Mouse (Mus musculus) C2C12 (cell line): ENCODE measurements around the gene Gm10220. TPM values are rescaled to one million over a fixed set of nuclear protein-coding genes. Genes with fewer than 3 reads are reported as not detected.
"Not testable (repeated sequence)": the region's sequence is repeated elsewhere in the genome, so short reads cannot be mapped to it uniquely, and the experiment has no call there.

Experiments used
- H3K27me3 ChIP-seq: one replicate; pipeline ENCODE4 v1.6.1; 2011; ENCODE audit not compliant: control insufficient read depth, insufficient read depth, insufficient read length
- H3K36me3 ChIP-seq: one replicate; pipeline ENCODE4 v1.6.1; 2011; ENCODE audit not compliant: control insufficient read depth, insufficient read depth
- H3K4me3 ChIP-seq: one replicate; pipeline ENCODE4 v1.5.1; 2011; ENCODE audit warnings: mild to moderate bottlenecking, control low read depth; ENCODE audit not compliant: poor library complexity, insufficient read depth, severe bottlenecking
- H3K79me2 ChIP-seq: one replicate; pipeline ENCODE4 v1.6.1; 2011; ENCODE audit not compliant: control insufficient read depth, insufficient read depth
- H3K79me3 ChIP-seq: one replicate; pipeline ENCODE4 v1.6.1; 2011; ENCODE audit warnings: low read depth, control low read depth
- H3ac ChIP-seq: one replicate; pipeline ENCODE3; 2011; ENCODE audit warnings: low read depth; ENCODE audit not compliant: control insufficient read depth, insufficient read length
- CEBPB ChIP-seq: IDR thresholded peaks from one replicate; pipeline ENCODE4 v1.6.1; 2011; ENCODE audit warnings: low read depth, mild to moderate bottlenecking, control low read depth, moderate library complexity
- CTCF ChIP-seq: IDR thresholded peaks from one replicate; pipeline ENCODE4 v1.5.1; 2011; ENCODE audit not compliant: control insufficient read depth, insufficient read depth, insufficient read length
- FOSL1 ChIP-seq: IDR thresholded peaks from one replicate; pipeline ENCODE4 v1.8.0; 2011; ENCODE audit warnings: mild to moderate bottlenecking, low read length; ENCODE audit not compliant: poor library complexity, insufficient read depth, severe bottlenecking
- MAX ChIP-seq: IDR thresholded peaks from one replicate; pipeline ENCODE4 v1.6.1; 2011; ENCODE audit warnings: mild to moderate bottlenecking, control low read depth
- MYOD1 ChIP-seq: IDR thresholded peaks from one replicate; pipeline ENCODE4 v1.6.1; 2011; ENCODE audit warnings: low read depth; ENCODE audit not compliant: control insufficient read depth, insufficient read length
- MYOG ChIP-seq: IDR thresholded peaks from one replicate; pipeline ENCODE4 v1.6.1; 2011; ENCODE audit not compliant: control insufficient read depth, insufficient read length; ENCODE audit errors: extremely low read depth
- USF1 ChIP-seq: IDR thresholded peaks from one replicate; pipeline ENCODE4 v1.6.1; 2011; ENCODE audit warnings: low read depth, mild to moderate bottlenecking, control low read depth, moderate library complexity
- long read RNA-seq, 2 experiments: library from polyadenylated mRNA; unstranded; transcript quantifications; one replicate each; pipeline ENCODE4 v2.0.0; 2019 to 2020
- polyA plus RNA-seq: library from polyadenylated mRNA; unstranded; fragments of >200 nt; fragmentation: generic; extraction: Trizol; gene quantifications from one replicate; pipeline ENCODE4 v1.2.1, GENCODE M21; 2012; ENCODE audit warnings: missing spikeins

Gm10220 gene
- polyA plus RNA-seq = not detected
- long read RNA-seq, experiment 1 = 0 reads
- long read RNA-seq, experiment 2 = 0 reads

DNA sequence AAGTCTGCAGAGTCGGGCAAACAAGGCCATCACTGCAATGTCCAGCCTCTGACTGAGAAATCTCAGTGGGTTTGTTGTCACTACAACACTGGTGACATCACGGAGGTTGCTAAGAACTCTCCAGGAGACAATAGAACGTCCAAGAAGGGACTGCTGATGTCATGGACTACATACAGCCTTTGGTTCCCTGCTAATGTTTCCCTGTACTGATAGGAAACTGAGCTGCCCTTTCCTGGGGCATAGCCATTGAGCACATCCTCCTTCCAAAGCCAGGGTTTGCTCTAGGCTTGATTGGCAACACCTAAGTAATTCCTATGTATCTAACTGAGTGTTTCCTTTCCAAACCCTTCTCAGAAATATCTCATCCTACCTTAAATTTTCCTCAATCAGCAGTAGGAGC, at the start of gene Gm10220:
Gm10220 (minus strand) TSS at position 101 of the 400 bp plus-strand sequence.
- H3ac ChIP-seq, H3K79me3 ChIP-seq, H3K36me3 ChIP-seq, H3K79me2 ChIP-seq, H3K27me3 ChIP-seq, H3K4me3 ChIP-seq: not testable (repeated sequence)

DNA sequence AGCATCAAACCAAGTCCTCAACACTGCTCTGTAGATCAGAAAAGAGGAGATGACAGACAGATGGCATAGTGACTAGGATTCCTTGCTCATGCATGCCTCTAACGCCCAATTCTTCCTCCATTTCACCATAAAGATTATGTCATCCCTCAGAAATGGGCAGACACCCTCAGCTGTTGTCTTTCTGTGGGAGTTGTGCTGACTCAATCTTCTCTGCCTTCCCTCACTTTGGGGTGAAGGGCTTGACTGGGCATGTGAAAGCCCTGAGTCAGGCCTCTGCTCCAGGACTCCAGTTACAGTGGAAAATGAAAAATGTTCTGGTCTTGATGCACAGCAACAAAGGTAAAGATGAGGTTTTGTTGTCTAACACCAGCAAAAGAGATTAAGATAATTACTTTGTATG, 48.6 kb upstream of the Gm10220 start:
- Histone ChIP-seq H3K4me3 (no peak overlapping the region), H3ac (no peak overlapping the region), H3K27me3 (no peaks in the 10 kb centered on the region), H3K79me3 (no peaks in the 10 kb centered on the region), H3K79me2 (no peaks in the 10 kb centered on the region), H3K36me3 (no peaks in the 10 kb centered on the region)
- TF ChIP-seq MAX (no peak), USF1 (no peak), CTCF (no peak), FOSL1 (no peak), MYOG (no peak), MYOD1 (no peak), CEBPB (no peak)

DNA sequence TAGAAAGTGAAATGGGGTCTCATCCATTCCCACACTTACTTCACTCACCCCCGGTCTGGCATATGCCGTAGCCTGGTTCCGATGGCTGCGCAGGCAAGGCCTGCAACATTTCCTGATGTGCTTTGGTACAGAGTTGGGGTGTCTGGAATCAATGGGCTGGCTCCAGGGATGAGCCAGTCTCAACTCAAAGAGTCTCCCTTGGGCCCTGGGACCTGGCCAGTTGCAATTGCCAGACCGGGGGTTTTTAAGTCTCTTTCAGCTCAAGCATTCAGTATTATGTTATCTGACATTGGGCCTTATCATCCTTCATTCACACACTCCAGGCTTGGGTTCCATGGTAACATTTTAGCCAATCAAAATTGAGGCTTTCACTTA, 44.6 kb upstream of the Gm10220 start:
- H3ac ChIP-seq = no peak overlapping the region
- H3K79me3 ChIP-seq = no peaks in the 10 kb centered on the region
- no peak for TF ChIP-seq MYOD1
- TF ChIP-seq MAX = no peak
- H3K79me2 ChIP-seq = no peaks in the 10 kb centered on the region
- H3K27me3 ChIP-seq = no peaks in the 10 kb centered on the region
- H3K4me3 ChIP-seq = no peak overlapping the region
- H3K36me3 ChIP-seq = no peaks in the 10 kb centered on the region

DNA sequence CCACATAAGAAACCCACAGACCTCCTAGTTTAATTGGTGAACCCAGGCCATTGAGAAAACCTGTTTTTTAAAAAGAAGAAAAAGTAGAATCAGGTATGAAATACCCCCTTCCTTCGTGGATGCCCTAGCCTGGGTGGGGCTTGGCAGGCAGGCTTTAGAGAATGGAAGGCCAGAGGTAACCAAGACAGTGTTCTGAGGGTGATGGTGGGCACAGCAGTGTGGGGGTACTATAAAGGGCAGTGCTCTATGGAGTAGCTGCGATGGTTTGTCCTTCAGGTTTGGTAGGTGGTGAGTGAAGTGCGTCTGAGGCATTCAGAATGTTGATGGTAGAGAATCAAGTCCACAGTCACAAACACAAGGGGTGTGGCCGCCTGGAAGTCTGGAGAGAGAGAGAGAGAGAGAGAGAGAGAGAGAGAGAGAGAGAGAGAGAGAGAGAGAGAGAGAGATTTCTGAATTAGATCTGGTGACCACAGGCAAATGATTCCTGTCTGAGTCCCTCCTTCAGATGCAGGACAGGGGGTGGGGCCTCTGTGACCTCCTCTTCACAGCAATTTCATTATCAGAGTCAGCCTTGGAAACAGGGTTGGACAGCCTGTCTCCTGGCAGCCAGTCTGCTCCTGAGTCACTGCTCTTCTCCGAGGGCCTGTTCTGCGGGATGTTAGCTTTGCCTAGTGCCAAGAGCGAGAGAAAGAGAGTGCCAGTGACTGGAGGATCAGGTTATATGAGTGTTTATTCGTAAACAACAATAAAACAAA, 44.0 kb upstream of the Gm10220 start:
- no peak overlapping the region for H3ac ChIP-seq
- no peaks in the 10 kb centered on the region for H3K36me3 ChIP-seq
- H3K4me3 ChIP-seq = no peak overlapping the region
- no peaks in the 10 kb centered on the region for H3K79me3 ChIP-seq
- TF ChIP-seq FOSL1 (no peak), MYOG (no peak), MYOD1 (no peak), CEBPB (no peak), CTCF (no peak), USF1 (no peak), MAX (no peak)
- H3K27me3 ChIP-seq = no peaks in the 10 kb centered on the region
- no peaks in the 10 kb centered on the region for H3K79me2 ChIP-seq

DNA sequence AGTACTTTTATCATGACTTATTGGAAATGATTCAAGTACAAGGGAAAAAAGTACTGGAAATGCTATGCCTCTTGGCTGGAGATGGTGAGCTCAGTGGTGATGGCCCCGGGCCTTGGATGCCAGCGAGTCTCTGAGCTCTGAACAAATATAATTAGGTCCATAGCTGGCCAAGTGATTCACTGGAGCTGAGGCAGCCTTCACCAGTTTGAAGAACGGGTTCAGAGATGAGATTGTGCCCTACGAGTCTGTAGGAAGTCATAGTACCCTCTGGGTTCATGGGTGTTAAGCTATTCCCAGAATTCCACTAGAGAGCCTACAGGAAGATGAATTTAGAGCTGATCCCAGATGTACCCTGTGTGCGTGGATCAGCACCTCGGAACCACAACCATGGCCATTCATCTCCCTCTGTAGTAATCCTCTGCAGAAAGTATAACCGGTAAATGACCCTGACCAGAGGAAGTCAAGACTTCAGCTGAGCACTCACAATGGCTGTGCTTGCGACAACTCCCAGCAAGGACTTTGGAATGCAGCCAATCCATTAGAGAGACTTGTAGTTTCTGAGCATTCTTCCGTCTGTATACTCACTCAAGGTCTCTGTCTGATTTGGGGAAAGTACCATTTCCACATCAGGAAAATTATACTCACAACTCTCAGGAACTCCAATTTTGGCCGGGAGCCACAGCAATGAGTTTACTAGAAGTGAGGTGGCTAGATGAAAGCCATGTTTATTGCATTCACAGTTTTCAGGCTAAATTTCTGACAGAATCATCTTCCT, 36.4 kb upstream of the Gm10220 start:
- no peaks in the 10 kb centered on the region for H3K36me3 ChIP-seq
- H3K27me3 ChIP-seq = no peaks in the 10 kb centered on the region
- H3ac ChIP-seq = no peak overlapping the region
- TF ChIP-seq USF1 (no peak), FOSL1 (no peak), CEBPB (no peak), CTCF (no peak), MYOG (no peak), MAX (no peak), MYOD1 (no peak)
- no peaks in the 10 kb centered on the region for H3K79me2 ChIP-seq
- no peak overlapping the region for H3K4me3 ChIP-seq
- H3K79me3 ChIP-seq = no peaks in the 10 kb centered on the region

DNA sequence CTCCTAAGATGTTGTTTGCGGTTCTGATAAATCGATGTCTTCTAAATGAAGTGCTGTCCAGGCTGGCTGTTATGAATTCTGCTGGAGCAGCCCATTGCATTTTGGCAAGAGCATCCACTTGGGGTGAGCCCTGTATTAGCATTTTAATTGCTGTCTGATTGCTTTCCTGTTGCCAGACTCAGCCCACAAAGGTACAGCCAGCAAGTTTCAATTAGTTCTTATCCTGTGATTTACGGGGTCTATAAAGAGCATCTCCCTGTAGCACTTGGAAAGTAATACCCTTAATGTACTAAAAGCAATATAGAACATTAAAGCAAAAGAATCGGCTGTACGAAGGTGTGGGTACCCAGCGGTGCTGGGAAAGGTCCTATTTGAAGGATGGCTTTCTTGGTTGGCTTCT, 21.7 kb upstream of the Gm10220 start:
- Histone ChIP-seq H3K27me3 (no peaks in the 10 kb centered on the region), H3ac (no peak overlapping the region), H3K4me3 (no peak overlapping the region), H3K79me3 (no peaks in the 10 kb centered on the region), H3K36me3 (no peaks in the 10 kb centered on the region), H3K79me2 (no peaks in the 10 kb centered on the region)
- no peak for TF ChIP-seq MAX

DNA sequence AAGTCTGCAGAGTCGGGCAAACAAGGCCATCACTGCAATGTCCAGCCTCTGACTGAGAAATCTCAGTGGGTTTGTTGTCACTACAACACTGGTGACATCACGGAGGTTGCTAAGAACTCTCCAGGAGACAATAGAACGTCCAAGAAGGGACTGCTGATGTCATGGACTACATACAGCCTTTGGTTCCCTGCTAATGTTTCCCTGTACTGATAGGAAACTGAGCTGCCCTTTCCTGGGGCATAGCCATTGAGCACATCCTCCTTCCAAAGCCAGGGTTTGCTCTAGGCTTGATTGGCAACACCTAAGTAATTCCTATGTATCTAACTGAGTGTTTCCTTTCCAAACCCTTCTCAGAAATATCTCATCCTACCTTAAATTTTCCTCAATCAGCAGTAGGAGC, 16.0 kb downstream of the Gm10220 start, which contains the start of gene 5031410I06Rik:
5031410I06Rik (minus strand) TSS at position 101 of the 400 bp plus-strand sequence.
- not testable (repeated sequence) for H3ac ChIP-seq, H3K4me3 ChIP-seq, H3K36me3 ChIP-seq, H3K79me2 ChIP-seq, H3K79me3 ChIP-seq, H3K27me3 ChIP-seq

DNA sequence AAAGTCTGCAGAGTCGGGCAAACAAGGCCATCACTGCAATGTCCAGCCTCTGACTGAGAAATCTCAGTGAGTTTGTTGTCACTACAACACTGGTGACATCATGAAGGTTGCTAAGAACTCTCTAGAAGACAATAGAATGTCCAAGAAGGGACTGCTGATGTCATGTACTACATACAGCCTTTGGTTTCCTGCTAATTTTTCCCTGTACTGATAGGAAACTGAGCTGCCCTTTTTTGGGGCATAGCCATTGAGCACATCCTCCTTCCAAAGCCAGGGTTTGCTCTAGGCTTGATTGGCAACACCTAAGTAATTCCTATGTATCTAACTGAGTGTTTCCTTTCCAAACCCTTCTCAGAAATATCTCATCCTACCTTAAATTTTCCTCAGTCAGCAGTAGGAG, 32.0 kb downstream of the Gm10220 start, which contains the start of gene Gm10471:
Gm10471 (minus strand) TSS at position 101 of the 400 bp plus-strand sequence.
- not testable (repeated sequence) for H3K4me3 ChIP-seq, H3K79me2 ChIP-seq, H3K27me3 ChIP-seq, H3K79me3 ChIP-seq, H3ac ChIP-seq, H3K36me3 ChIP-seq

DNA sequence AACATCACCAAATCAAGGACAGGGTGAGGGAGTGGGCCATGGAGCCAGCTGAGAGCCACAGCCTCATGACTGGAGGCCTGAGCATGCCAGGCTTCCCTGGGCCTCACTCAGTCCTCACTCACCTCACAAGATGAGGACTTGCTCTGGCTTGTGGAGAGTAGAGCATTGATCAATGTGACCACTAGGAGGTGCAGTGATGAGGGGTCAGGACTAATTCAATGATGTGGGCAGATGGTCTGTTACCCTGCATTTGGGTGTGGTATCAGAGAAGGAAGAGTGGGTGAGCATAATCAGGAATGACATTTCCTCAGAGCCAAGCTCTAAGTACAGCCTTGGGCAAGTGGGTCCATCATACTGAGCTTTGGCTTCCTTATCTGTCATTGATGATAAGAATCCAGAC, 42.2 kb downstream of the Gm10220 start:
- not testable (repeated sequence) for H3ac ChIP-seq, H3K79me2 ChIP-seq

More for the DNA sequence above, 42.2 kb downstream of the Gm10220 start:
- H3K4me3 ChIP-seq, H3K36me3 ChIP-seq, H3K27me3 ChIP-seq, H3K79me3 ChIP-seq: not testable (repeated sequence)
